Mouse (Mus musculus): Measurements from ENCODE around the gene Ccl27a. TPM values are rescaled to one million over a fixed set of nuclear protein-coding genes. Genes with fewer than 3 reads are reported as not detected.

Ccl27a gene
- polyA plus RNA-seq, 1 experiment from 2014 or later: 281 TPM

Other genes with a start within 250 kb of the Ccl27a start
- gene Fam219a, start 204.7 kb downstream of the Ccl27a start, polyA plus RNA-seq (2014; fragmentation: Nextera tagmentation; extraction: Ambion mirVana): 18.8 and 23.5 TPM in 2 replicates
- gene Dnaic1, start 204.5 kb downstream of the Ccl27a start, polyA plus RNA-seq (2014; fragmentation: Nextera tagmentation; extraction: Ambion mirVana): 1.7 and 1.9 TPM in 2 replicates
- gene Enho, start 133.9 kb downstream of the Ccl27a start, polyA plus RNA-seq (2014; fragmentation: Nextera tagmentation; extraction: Ambion mirVana): 109 and 134 TPM in 2 replicates
- 15.6 and 19.9 TPM in 2 replicates for gene Cntfr, start 77.2 kb downstream of the Ccl27a start, polyA plus RNA-seq (2014; fragmentation: Nextera tagmentation; extraction: Ambion mirVana)
- 26.2 and 47.2 TPM in 2 replicates for gene Il11ra1, start 74.3 kb downstream of the Ccl27a start, polyA plus RNA-seq (2014; fragmentation: Nextera tagmentation; extraction: Ambion mirVana)
- 61.3 and 65.5 TPM in 2 replicates for gene Rpp25l, start 60.7 kb downstream of the Ccl27a start, polyA plus RNA-seq (2014; fragmentation: Nextera tagmentation; extraction: Ambion mirVana)
- gene Dctn3, start 51.1 kb downstream of the Ccl27a start, polyA plus RNA-seq (2014; fragmentation: Nextera tagmentation; extraction: Ambion mirVana): 259 and 281 TPM in 2 replicates
- gene Arid3c, start 43.1 kb downstream of the Ccl27a start, polyA plus RNA-seq (2014; fragmentation: Nextera tagmentation; extraction: Ambion mirVana): 1.4 and 1.8 TPM in 2 replicates
- 42.6 and 53.5 TPM in 2 replicates for gene Galt, start 19.0 kb downstream of the Ccl27a start, polyA plus RNA-seq (2014; fragmentation: Nextera tagmentation; extraction: Ambion mirVana)
- 77.6 and 89.3 TPM in 2 replicates for gene Sigmar1, start 18.1 kb downstream of the Ccl27a start, polyA plus RNA-seq (2014; fragmentation: Nextera tagmentation; extraction: Ambion mirVana)
- gene Gm21541, start 129.4 kb upstream of the Ccl27a start, polyA plus RNA-seq (2014; fragmentation: Nextera tagmentation; extraction: Ambion mirVana): not detected in 2 replicates
- 7.2 and 7.5 TPM in 2 replicates for gene Gm20878, start 167.3 kb upstream of the Ccl27a start, polyA plus RNA-seq (2014; fragmentation: Nextera tagmentation; extraction: Ambion mirVana)
- 1.7 and 2.5 TPM in 2 replicates for gene Fam205a4, start 191.8 kb upstream of the Ccl27a start, polyA plus RNA-seq (2014; fragmentation: Nextera tagmentation; extraction: Ambion mirVana)

Data from neural tube, embryonic 14.5 days (tissue).